Mouse (Mus musculus) left cerebral cortex, postnatal 14 days (tissue): Measurements from ENCODE around the gene Gtf3c1. TPM values are rescaled to one million over a fixed set of nuclear protein-coding genes. Genes with fewer than 3 reads are reported as not detected.
A peak's percentile ranks its signal among the peaks of the same experiment; 100 is the strongest.

Source experiments
- DNase-seq, 2 experiments: peaks; one replicate each; pipeline ENCODE4 v3.0.0; 2021 to 2022; ENCODE audit warnings: low spot score in 2 of 2, mixed read lengths in 1 of 2
- intact Hi-C: fragments of 180-260 bp; cut with DNase I; formaldehyde crosslinking; loops from one replicate; pipeline ENCODE4 v1.15.1; 2025
- total RNA-seq, 2 experiments: library from RNA; stranded (reverse); gene quantifications; 2 replicates each; pipeline ENCODE4 v1.2.3; 2021

The Gtf3c1 gene
- total RNA-seq, 2 experiments from 2014 or later, result 86.0 to 89.7 TPM

DNA sequence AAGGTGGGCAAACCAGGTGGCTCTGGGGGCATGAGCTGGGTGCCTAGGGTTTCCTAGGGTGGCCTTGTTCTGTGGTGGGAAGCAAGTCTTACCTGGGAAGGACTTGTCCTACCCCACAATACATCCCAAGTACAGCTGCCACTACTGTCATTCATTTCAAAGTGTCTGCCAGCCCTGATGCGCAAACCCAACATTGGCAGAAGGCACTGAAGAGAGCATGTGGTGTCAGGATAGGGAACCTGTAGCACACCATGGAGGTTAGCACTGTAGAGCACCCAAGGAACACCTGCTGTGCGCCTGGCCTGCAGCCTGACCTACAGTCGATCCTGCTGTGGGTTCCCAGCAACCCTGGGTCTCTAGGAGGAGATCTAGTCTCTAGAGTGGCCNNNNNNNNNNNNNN lies 76.6 kb downstream of the Gtf3c1 start:
- DNase-seq, result no peak
- intact Hi-C loops, result no loop called here

DNA sequence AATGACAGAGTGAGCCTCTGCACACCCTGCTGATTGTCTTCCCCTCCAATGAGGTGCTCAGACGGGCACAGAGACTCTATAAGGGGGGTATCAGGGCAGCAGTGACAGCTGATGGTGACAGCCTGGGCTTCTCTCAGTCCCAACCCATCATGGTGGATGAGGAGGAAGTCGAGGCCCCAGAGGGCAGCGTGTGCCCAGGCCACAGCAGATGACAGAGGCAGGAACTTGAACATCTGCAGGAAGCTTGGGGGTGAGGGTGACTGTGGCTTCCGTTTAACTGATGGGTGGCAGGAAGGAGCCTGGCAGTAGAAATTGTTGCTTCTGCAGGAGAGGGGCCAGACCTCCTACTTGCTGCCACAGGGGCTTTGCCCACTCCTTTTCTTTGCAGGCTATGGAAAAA lies 77.3 kb downstream of the Gtf3c1 start:
- DNase-seq, result no peak
- intact Hi-C loops, result no loop called here

DNA sequence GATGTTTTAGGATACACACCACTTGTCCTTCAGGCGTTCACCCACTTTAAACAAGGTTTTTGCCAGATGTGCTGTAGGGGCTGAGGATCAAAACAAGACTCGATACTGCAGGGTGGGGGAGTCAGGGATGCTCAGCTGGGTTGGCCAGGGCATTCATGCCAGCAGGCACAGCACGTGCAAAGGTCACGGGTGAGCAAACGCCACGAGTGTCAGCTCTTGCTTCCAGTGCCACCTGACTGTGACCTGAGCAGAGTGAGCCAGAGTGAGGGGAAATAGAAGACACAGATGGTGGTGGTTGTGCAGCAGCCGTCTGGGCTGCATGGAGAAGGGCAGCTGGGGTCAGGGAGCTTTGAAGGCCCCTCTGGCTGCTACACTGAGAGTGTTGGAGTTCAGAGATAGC lies 81.8 kb downstream of the Gtf3c1 start:
- intact Hi-C loops, result no loop called here
- DNase-seq, result no peak

DNA sequence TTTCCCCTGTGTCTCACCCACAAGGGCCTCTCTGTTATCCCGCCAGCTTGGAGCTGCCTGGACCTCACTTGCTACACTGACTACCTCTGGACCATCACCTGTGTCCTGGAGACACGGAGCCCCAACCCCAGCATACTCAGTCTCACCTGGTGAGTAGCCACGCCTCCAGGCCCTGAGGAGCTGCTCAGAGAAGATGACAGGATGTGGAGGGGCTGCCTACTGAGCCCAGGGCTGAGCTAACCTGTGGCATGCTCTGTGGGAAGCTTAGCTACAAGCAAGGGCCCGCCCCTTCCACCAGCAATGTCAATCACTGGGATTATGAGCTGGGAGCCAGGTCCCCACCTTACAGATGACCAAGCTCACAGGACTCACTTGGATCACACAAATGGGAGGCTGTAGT lies 82.4 kb downstream of the Gtf3c1 start:
- intact Hi-C loops, result no loop called here
- DNase-seq, result no peak

DNA sequence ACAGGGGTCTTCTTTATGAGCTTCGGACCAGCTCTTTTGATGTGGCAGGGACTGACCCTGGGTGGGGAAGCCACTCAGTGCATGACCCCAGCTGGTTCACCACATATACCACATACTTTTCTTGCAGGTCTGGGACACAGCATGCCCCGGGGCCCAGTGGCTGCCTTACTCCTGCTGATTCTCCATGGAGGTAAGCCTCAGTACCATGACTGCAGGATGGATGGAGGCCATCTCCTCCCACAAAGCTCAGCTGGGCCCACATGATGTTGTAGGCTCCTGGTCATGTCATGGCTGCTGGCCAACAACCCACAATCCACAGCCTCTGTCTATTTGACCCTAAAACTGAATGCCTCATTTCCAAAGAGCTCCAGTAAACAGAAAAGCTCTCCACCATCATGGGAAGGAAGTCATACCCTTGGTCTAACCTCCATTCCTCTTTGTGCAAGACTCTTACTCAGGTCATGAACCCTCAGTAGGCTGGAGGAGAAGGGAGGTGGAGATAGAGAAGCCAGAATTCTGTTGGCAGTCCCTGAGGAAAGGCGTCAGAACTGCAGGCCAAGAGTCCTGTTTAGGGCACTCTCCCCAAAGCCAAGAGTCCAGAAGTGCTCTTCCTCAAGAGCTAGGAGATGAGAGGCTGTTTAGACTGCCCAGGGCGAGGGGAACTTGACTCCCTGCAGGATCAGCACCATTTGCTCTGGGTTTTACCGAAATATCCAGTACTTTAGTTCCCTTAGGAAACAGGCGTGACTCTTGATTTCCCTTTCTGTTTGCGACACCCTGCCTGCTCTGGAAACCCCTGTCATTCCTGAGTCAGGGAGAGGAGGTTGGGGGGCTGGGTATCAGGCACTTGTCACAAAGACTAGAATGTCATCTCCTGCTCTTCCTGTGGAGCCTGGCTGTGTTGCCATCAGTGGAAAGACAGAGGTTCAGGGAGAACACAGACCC lies 84.6 kb downstream of the Gtf3c1 start:
- intact Hi-C loops, result no loop called here
- no peak for DNase-seq

DNA sequence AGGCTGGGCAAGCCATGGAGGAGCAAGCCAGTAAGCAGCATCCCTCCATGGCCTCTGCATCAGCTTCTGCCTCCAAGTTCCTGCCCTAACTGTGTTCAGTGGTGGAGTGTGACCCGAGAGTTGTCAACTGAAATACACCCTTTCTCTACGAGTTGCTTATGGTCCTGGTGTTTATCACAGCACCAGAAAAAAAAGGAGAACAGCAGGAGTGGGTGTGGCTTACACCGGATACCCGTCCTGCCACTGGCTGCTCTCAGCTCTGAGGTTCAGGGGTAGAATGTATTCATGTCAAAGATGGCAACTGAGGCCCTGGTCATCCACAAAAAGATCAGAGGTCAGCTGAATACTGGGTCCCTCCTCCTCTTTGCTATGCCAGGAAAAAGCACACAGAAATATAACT lies 87.5 kb downstream of the Gtf3c1 start:
- no peak for DNase-seq
- intact Hi-C loops, result no loop called here

DNA sequence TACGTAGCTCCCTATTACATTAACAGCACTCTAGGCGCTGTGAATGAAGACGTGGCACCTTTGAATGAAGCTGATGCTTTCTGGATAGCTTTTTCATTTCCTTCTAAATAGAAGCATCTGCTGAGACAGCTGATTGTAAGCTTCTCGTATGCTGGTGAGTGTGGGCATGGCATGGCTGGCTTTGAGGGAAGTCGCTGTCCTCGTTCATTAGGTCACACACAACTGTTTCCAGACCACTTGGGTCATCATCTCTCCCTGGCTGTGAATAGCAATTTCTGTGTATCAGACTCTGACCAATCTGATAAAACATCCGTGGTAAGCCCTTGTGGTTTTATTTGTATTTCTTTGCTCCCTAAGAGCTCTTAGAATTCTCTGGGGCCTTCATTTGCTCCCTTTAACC lies 89.6 kb downstream of the Gtf3c1 start:
- intact Hi-C loops, result no loop called here
- DNase-seq, result no peak

DNA sequence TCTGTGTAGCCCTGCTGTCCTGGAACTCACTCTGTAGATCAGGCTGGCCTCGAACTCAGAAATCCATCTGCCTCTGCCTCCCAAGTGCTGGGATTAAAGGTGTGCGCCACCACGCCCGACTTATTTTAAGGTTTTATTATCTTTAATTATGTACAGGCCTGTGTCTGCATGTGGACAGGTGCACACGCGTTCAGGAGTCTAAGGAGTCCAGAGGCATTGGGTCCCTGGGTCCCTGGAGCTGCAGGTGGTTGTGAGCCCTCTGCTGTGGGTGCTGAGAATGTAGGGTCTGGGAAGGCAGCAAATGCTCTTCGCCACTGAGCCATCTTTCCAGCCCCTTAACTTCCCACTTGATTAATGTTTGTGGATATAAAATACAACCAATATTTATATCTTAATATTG lies 92.1 kb downstream of the Gtf3c1 start:
- intact Hi-C loops, result no loop called here

DNA sequence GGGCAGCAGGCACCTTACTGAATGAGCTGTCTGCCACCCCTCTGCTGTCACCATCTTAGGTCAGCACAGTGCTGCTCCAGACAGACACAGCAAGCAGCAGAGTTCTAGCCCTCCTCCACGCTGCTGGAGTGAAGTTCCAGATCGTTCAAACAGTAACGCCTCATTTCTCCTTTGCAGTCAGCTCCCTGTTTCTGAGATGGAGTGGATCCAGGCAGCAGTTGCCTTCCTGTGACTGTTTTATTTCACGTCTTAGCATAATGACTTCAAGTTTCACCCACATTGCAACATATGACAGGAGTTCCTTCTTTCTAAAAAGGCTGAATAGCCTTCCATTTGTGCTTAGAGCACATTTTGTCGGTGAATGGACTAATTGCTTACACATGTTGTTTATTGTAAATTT lies 94.0 kb downstream of the Gtf3c1 start:
- no peak for DNase-seq
- intact Hi-C loops, result no loop called here

More for the DNA sequence above, 92.1 kb downstream of the Gtf3c1 start:
- DNase-seq, result no peak

DNA sequence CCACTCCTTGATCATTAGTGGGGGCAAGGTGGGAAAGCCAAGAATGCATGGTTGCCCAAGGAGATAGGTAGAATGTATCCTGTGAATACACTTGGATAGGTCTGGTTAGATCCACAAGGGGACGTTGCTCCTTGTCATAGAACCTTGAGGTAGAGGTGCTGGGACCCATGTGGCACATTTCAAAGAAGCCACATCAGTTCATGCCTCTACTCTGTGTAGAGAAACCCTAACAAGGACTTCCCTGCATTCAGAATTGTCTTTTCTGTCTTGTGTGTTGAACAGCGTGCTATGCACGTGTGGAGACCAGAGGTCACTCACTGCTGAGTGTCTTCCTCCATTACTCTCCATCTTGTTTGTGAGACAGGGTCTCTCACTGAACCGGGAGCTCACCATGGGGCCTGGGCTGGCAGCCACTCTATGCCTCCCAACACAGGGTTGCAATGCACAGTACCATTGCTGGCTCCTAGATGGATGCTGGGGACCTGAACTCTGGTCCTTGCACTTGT lies 99.3 kb downstream of the Gtf3c1 start:
- intact Hi-C loops, result no loop called here
- DNase-seq, result no peak

DNA sequence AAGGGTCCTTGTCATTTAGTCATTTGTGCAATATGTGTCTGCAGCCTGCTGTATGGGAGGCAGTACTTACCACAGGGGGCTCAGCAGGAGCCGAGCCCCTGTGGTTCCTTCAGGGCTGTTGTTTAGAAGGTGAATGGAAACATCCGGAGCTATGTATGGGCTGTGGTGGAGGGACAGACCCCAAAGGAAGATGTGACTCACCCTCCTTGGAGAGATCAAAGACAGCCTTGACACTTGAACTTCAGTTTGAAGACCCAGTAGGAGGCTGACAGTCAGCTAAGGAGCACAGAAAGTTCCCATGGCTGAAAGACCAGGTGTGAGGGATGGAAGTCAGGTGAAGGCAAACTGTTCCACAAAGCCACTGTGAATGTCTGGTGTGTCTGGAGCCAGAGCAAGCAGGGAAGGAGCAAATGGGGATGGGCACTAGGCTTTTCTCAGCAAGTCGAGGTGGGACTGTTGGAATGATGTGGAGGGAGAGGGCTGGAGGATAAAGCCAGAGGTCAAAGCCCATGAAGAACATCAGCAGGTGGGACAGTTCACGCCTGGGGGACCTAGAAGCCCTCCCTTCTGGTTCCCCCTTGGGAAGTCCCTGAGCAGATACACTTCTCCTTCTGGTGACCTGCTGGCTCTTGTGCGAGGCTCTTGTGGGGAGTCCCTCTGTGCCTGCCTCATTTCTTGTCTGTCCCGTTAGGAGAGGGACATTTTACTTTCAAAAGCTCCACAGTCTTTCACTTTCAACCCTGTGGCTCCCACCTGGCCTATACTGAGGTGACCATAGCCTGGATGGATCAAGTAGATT lies 100.0 kb downstream of the Gtf3c1 start:
- DNase-seq, result no peak
- intact Hi-C loops, result no loop called here

DNA sequence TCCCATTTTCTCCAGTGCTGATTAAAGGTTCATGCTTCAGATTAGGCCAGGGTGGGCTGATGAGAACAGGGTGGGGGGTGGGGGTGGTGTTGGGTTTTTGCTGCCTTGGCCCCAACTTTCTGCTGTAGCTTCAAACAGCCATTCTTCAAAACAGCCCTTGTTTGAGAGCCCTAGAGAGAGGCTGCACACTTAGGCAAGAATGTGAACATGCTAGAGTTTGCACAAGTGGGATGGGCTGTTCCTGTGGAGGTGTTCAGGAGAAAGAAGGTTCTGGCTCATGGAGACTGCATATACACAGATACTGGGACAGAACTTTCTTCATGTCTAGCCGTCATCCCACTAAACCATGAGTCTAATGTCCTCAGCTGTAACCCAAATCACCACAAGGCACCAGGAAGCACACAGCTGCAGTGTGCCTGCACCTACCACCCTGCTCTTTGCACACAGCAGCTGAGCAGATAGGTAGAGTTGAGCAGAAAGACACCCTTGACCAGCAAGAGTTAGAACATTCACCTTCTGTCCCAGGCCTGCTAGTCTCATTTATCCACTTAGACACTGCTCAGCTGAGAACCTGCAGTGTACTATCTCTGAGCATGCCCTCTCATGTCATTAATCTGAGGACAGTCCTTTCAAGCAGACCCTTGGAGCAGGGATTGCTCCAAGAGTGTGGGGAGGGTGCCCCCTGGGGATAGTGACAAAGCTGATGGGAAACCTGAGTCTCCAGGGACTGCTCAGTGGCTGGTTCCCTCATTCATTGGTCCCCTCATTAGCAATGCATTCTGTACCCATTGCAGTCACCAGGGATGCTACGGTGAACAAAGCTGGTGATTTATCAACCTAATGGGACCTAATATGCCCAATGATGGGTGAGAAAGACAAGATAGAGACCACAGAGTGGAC lies 101.1 kb downstream of the Gtf3c1 start:
- DNase-seq, result no peak
- intact Hi-C loops, result no loop called here

DNA sequence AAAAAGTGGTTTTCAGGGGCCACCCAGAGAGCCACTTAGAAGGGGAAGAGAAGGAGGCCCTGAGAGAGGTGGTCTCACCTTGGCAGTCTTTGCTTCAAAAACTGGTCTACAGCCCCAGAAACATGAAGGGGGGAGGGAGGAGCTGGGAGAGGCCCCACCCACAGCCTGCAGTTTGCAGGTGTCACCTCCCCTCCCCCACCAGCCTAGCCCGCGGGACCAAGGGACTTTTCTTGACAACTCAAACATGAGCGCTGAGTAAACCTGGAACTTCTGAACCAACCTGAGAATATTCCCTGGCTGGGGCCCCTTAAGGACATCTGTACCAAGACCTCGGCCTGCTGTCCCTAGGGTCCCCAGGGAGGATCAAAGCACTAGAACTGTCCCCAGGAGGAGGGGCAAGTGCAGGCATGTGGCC lies 101.8 kb downstream of the Gtf3c1 start:
- intact Hi-C loops, result no loop called here
- DNase-seq, result no peak

DNA sequence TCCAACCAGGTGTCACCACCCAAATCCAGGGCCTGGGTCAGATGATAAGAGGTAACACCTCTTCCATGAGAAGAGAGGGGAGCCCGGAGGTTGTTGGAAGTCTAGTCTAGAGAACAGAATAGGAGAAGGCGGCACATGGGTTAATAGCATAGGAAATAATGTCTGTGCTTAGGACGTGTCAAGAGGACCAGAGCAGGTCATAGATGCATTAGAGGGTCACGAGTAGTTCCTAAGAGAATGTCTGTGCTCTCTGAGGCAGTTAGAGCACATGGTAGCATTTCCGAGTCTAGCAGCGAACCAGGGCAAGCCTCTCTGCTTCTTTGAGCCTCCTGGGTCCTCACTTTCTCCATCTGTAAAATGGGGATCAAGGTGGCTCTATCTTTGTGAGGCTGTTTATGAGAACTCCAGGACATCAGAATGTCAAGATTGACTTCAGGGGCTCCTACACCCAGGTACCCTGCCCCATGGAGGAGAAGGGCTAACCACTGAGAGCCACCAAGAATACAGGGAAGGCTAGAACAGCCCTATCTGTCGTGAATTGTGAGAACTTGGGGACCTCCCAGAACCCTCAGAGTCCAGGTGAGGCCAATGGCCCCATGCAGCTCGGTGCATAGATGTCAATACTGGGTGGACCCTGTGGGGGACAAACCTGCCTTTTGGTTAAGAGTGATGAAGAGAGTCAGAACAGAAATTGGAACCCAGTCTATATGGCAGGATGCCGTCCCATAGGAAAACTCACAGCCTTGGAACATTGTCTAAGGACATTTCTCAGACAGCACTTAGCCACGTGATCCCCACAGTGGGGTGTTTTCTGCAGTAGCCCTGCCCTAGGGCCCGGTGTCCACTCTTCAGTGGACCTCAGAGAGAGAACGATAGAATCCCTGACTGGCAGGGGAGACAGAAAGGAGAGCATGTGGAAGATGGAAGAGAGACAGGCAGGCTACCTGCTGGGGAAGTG lies 102.9 kb downstream of the Gtf3c1 start:
- no peak for DNase-seq
- intact Hi-C loops, result no loop called here

DNA sequence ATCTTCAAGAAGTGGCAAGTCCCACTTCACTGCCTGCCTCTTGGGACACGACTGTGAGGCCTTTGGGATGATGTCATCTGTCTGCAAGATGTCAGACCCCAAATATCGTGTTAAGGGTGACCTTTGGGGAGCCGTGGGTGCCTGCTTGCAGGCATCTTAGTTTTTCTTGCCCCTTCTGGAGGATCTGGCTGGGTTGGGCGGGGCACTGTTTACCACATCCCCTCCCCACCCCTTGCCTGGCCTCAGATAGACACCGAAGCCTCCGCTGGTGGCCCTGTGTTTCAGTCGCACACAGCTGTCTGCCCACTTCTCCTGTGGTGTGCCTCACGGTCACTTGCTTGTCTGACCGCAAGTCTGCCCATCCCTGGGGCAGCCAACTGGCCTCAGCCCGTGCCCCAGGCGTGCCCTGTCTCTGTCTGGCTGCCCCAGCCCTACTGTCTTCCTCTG lies 104.4 kb downstream of the Gtf3c1 start, which contains the start of gene Il21r:
Il21r (plus strand) TSS at position 245 of the 447 bp plus-strand sequence.
- peak; percentile 34 to 52 for DNase-seq
- intact Hi-C loops, result no loop called here

DNA sequence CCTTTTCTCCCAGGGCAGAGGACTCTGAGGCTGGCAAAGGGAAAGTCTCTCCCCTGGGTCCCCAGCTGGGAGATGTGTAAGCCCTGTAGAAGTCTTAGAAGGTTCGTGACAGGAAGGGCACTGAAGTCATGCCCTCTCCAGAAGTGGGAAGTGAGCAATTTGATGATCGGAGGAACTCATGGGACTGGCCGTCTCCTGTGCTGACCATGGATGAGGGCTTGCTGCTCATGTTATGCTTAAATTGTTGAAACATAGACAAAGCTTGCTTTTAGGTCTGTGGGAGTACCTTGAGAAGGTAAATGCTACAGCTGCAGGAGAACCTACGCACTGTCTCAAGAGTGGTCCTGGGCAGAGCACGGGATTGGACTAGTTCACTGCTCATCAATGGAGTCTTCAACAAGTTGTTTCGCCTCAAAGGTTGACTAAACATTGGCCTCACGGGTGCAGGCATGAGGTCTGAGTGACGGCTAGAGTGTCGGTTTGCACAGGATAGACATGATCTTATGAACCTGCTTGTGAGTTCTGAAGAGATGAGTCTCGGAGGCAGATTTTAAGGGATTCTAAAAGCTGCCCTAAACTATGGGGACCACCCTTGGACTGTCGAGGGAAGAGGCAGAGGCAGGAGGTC lies 105.6 kb downstream of the Gtf3c1 start:
- DNase-seq, result no peak
- intact Hi-C loops, result no loop called here

DNA sequence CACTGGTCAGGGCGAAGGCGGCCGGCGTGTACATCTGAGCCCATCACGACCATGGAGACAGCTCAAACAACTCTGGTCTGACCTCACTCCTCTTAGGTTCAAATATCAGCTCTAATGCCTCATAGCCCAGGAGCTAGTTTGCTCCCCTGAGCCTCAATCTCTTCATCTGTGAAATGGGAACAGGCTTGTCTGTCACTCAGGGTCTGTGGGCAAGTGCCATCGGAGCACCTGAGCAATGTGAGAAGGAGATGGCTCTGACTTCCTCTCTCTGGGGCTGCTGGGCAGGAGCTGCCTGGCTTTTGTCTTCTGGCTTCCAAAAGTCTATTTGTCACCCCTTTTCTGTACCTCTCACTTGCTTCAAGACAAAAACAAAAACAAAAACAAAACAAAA lies 106.3 kb downstream of the Gtf3c1 start:
- DNase-seq, result no peak
- intact Hi-C loops, result no loop called here
